Mouse (Mus musculus) forebrain, postnatal 0 days (tissue): ENCODE data around the gene Pcbd2. TPM values are rescaled to one million over a fixed set of nuclear protein-coding genes. Genes with fewer than 3 reads are reported as not detected.
"Not testable (repeated sequence)": the region's sequence is repeated elsewhere in the genome, so short reads cannot be mapped to it uniquely, and the experiment has no call there.

Source experiments
- ATAC-seq: fragments of 200-750 bp; cut with Nextera tagmentation; 2 replicates; pipeline ENCODE4 v1.8.0; 2017; ENCODE audit warnings: mild to moderate bottlenecking, moderate library complexity
- DNase-seq: peaks from one replicate; pipeline ENCODE4 v3.0.0-alpha.2; 2015
- H3K27ac ChIP-seq: fragments of 300-500 bp; sonication (generic); 2 replicates; pipeline ENCODE4 v1.5.1; 2014; ENCODE audit warnings: low read depth, mild to moderate bottlenecking, antibody characterized with exemption, low read length, moderate library complexity, mixed read lengths
- H3K27me3 ChIP-seq: fragments of 300-500 bp; sonication (generic); 2 replicates; pipeline ENCODE4 v1.6.1; 2014; ENCODE audit warnings: mild to moderate bottlenecking, low read length, mixed read lengths; ENCODE audit not compliant: insufficient read depth
- H3K36me3 ChIP-seq: fragments of 300-500 bp; sonication (generic); 2 replicates; pipeline ENCODE4 v1.6.1; 2014; ENCODE audit warnings: mild to moderate bottlenecking, moderate library complexity; ENCODE audit not compliant: insufficient read depth
- H3K4me1 ChIP-seq: fragments of 300-500 bp; sonication (generic); 2 replicates; pipeline ENCODE4 v1.6.1; 2014; ENCODE audit warnings: antibody characterized with exemption; ENCODE audit not compliant: insufficient read depth
- H3K4me2 ChIP-seq: fragments of 300-500 bp; sonication (generic); 2 replicates; pipeline ENCODE4 v1.6.1; 2014; ENCODE audit warnings: low read depth, mild to moderate bottlenecking, moderate library complexity
- H3K4me3 ChIP-seq: fragments of 300-500 bp; sonication (generic); 2 replicates; pipeline ENCODE4 v1.5.1; 2014; ENCODE audit warnings: low read depth, low read length, mixed read lengths
- H3K9ac ChIP-seq: fragments of 300-500 bp; sonication (generic); 2 replicates; pipeline ENCODE4 v1.6.1; 2014; ENCODE audit warnings: mild to moderate bottlenecking
- H3K9me3 ChIP-seq: fragments of 300-500 bp; sonication (generic); 2 replicates; pipeline ENCODE4 v1.6.1; 2016; ENCODE audit warnings: low read length
- CTCF ChIP-seq: sonication (generic); IDR thresholded peaks from 2 replicates; pipeline ENCODE4 v1.5.1; 2016; ENCODE audit warnings: antibody characterized with exemption, control low read depth, low read depth
- WGBS: fragments of 180-500 bp; shearing (Covaris S2); extraction: QIAGEN DNeasy Blood & Tissue Kit; methylation state at CpG from one replicate; pipeline ENCODE4 v1.1.7; 2014; 5-methylcytosine and 5-hydroxymethylcytosine counted together
- polyA plus RNA-seq: library from polyadenylated mRNA; unstranded; fragments of >200 nt; fragmentation: Nextera tagmentation; extraction: Ambion mirVana; gene quantifications from 2 replicates; pipeline ENCODE4 v1.2.1, GENCODE M21; 2015
- total RNA-seq: library from RNA; depleted of rRNA; stranded (reverse); fragments of >200 nt; gene quantifications from 2 replicates; pipeline ENCODE4 v1.2.3, GENCODE M21; 2014

Gene Pcbd2
- total and polyA plus RNA-seq, 2 experiments from 2014 or later, result 11.1 to 29.2 TPM

GRCm38 (mm10) chr13:55693243-55693721 lies 33.9 kb upstream of the Pcbd2 start:
- WGBS, result under 1% methylated on average over 58 of the region's 70 CpGs
- no peak for TF ChIP-seq CTCF
- H3K9me3 ChIP-seq, result no peaks in the 10 kb centered on the region
- peak overlapping the region; percentile 99 for H3K9ac ChIP-seq
- ATAC-seq, result peak; percentile 72
- no peaks in the 10 kb centered on the region for H3K27me3 ChIP-seq
- H3K36me3 ChIP-seq, result no peaks in the 10 kb centered on the region
- H3K4me3 ChIP-seq, result peak overlapping the region; percentile 97
- peak; percentile 46 for DNase-seq
- peaks cover 16% of the 10 kb centered on the region for H3K4me1 ChIP-seq
- peak overlapping the region; percentile 97 for H3K27ac ChIP-seq
- peak overlapping the region; percentile 62 for H3K4me2 ChIP-seq

- Histone ChIP-seq H3K4me2 (peak overlapping the region; percentile 62), H3K27me3 (no peaks in the 10 kb centered on the region), H3K9me3 (no peaks in the 10 kb centered on the region), H3K4me3 (peak overlapping the region; percentile 97), H3K27ac (no peak overlapping the region), H3K36me3 (peaks cover 3% of the 10 kb centered on the region; the same call in 1 of the 2 replicates), H3K4me1 (peaks cover 16% of the 10 kb centered on the region), H3K9ac (peak overlapping the region; percentile 99)
- no peak for TF ChIP-seq CTCF
- WGBS, result 13% methylated on average over 8 of the region's 8 CpGs
- ATAC-seq, result no peak
- peak; percentile 15 for DNase-seq
Observed at GRCm38 (mm10) chr13:55694110-55694509, 33.1 kb upstream of the Pcbd2 start.

- WGBS, result 100% methylated on average over 1 of the region's 3 CpGs
- H3K4me2 ChIP-seq, ATAC-seq, H3K9me3 ChIP-seq, H3K27ac ChIP-seq, H3K4me3 ChIP-seq, H3K9ac ChIP-seq, H3K27me3 ChIP-seq, DNase-seq: not testable (repeated sequence)
- peaks cover 16% of the 10 kb centered on the region for H3K4me1 ChIP-seq
- peaks cover 16% of the 10 kb centered on the region for H3K36me3 ChIP-seq
Observed at GRCm38 (mm10) chr13:55695989-55696388, 31.2 kb upstream of the Pcbd2 start.

DNA sequence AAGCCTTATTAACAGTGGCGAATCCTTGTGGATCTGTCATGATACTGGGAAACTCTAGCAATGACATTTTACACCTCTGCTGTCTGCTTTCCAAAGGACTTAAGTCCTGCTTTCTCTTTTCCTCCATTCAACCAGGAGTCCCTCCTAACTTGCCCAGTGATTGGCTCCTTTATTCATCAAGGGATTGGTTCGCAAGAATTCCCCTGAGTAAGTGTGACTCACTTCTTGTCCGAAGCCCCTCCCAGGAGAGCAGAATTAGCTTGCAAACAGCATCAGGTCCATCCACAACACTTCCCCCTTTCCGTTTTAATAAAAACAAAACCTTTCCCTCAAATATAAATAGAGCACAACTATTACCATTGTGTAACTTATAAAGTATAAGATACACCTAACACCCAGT lies 22.9 kb upstream of the Pcbd2 start:
- no peak overlapping the region for H3K4me3 ChIP-seq
- no peaks in the 10 kb centered on the region for H3K27me3 ChIP-seq
- no peaks in the 10 kb centered on the region for H3K9me3 ChIP-seq
- no peak overlapping the region for H3K9ac ChIP-seq
- no peaks in the 10 kb centered on the region for H3K4me1 ChIP-seq
- TF ChIP-seq CTCF, result no peak
- ATAC-seq, result no peak
- no peak overlapping the region for H3K27ac ChIP-seq
- H3K4me2 ChIP-seq, result no peak overlapping the region
- DNase-seq, result no peak
- peaks cover 28% of the 10 kb centered on the region for H3K36me3 ChIP-seq
- WGBS, result 90% methylated on average over 4 of the region's 4 CpGs

DNA sequence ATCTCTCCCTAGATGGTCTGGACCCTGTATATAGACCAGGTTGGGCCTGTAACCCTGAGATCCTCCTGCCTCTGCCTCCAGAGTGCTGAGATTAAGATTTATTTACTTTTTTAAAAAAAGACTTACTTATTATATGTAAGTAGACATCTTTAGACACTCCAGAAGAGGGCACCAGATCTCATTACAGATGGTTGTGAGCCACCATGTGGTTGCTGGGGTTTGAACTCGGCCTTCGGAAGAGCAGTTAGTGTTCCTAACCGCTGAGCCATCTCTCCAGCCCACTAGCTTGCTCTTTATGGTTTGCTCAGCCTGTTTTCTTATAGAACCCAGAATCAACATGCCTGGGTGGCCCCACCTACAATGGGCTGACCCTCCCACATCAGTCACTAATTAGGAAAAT lies 14.3 kb upstream of the Pcbd2 start:
- Histone ChIP-seq H3K27me3 (no peaks in the 10 kb centered on the region), H3K4me2 (no peak overlapping the region), H3K36me3 (0 out of 2 replicates have a peak, but pooled peaks cover under 1% of the 10 kb centered on the region), H3K4me3 (no peak overlapping the region), H3K9ac (no peak overlapping the region), H3K9me3 (no peaks in the 10 kb centered on the region), H3K4me1 (peaks cover 6% of the 10 kb centered on the region), H3K27ac (no peak overlapping the region)
- no peak for DNase-seq
- no peak for ATAC-seq
- 91% methylated on average over 3 of the region's 3 CpGs for WGBS
- no peak for TF ChIP-seq CTCF

DNA sequence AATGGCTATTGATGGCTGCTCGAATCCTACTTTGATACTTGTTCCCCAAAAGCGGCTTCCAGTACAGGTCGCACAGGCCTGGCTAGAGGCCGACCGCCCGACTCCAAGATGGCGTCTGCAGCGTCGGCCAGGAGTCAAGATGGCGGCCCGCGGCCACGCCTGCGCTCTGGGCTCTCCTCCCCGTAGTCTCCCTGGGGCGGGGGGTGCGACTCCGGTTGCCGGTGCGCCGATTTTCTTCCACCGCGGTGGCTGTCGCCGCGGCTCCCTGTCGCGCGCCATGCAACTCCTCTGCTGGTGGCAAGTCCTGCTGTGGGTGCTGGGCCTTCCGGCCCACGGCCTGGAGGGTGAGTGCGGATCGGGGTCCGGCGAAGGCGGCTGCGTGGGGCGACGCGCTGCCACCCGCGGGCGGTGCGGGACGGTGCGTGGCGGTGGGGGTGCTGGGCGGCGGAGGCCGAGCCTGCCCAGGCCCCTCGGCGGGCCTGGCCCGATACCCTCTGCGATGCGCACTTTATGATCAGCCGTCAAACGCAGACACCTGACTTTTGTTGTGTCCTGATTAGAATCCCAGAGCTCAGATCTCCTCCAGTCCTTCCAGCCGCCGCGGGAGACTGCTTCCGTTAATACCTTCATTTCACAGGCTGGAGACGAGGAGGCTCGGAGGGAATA lies 12.5 kb upstream of the Pcbd2 start, which contains the start of gene Txndc15:
TSS of gene Txndc15 (plus strand) at position 150 of the 666 bp plus-strand sequence.
- Histone ChIP-seq H3K9me3 (no peaks in the 10 kb centered on the region), H3K9ac (peak within 1 kb of the TSS; percentile 94), H3K27me3 (no peaks in the 10 kb centered on the region), H3K4me3 (peak within 1 kb of the TSS; percentile 78), H3K4me1 (peaks cover 6% of the 10 kb centered on the region), H3K4me2 (peak within 1 kb of the TSS; percentile 56), H3K27ac (peak within 1 kb of the TSS; percentile 98), H3K36me3 (0 out of 2 replicates have a peak, but pooled peaks cover 14% of the 10 kb centered on the region)
- DNase-seq (peak; percentile 94), ATAC-seq (peak; percentile 96)
- WGBS, result under 1% methylated on average over 63 of the region's 63 CpGs
- TF ChIP-seq CTCF, result 0 out of 2 replicates have a peak, but pooled peaks have one; percentile 20

- Histone ChIP-seq H3K27ac (peak overlapping the region; percentile 98), H3K36me3 (0 out of 2 replicates have a peak, but pooled peaks cover 18% of the 10 kb centered on the region), H3K9ac (peak overlapping the region; percentile 94), H3K4me1 (peaks cover 6% of the 10 kb centered on the region), H3K9me3 (no peaks in the 10 kb centered on the region), H3K4me2 (peak overlapping the region; percentile 56), H3K4me3 (peak overlapping the region; percentile 78), H3K27me3 (no peaks in the 10 kb centered on the region)
- DNase-seq (no peak), ATAC-seq (peak; percentile 12; the same call in 1 of the 2 replicates)
- WGBS, result 8% methylated on average over 5 of the region's 5 CpGs
- no peak for TF ChIP-seq CTCF
Observed at GRCm38 (mm10) chr13:55715167-55715512, 12.0 kb upstream of the Pcbd2 start.
